Mouse (Mus musculus) layer of hippocampus, postnatal 36 days (tissue): ENCODE measurements at regions not wholly inside any gene's neighbourhood (a gene's known extent, or its start where the extent isn't known, plus 50 kb on each side); places are given as distances from the start of the nearest gene placed in this dataset.

Experiments
- DNase-seq, 2 experiments: peaks; one replicate each; pipeline ENCODE4 v3.0.0; 2022

- no peak for DNase-seq
These were observed 119.9 kb downstream of the Evx1 start for GRCm38 (mm10) chr6:52433234-52433633.

GRCm38 (mm10) chr6:52434771-52435170 is 121.5 kb downstream of the Evx1 start:
- no peak for DNase-seq

DNA sequence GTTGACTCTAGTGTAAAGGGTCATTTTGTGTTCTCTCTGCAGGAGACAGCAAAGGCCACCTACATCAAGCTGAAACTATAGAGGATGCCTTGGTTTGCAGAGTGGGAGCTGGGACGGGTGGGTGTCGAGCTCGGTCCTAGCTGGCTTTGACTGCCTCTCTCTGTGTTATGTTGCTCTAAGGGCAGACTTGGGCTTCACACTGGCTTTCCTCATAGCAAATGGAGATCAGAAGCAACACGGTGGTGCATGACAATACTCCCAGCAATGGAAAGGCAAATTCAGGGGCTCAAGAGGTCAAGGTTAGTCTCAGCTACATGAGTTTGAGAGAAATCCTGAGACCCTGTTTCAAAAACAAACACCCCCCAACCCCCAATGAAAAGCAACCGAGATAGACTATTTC is 122.1 kb downstream of the Evx1 start:
- no peak for DNase-seq

GRCm38 (mm10) chr6:52438366-52438765 is 125.1 kb downstream of the Evx1 start:
- DNase-seq = no peak

- DNase-seq = no peak
These were observed 125.9 kb downstream of the Evx1 start for GRCm38 (mm10) chr6:52439204-52439603.

DNA sequence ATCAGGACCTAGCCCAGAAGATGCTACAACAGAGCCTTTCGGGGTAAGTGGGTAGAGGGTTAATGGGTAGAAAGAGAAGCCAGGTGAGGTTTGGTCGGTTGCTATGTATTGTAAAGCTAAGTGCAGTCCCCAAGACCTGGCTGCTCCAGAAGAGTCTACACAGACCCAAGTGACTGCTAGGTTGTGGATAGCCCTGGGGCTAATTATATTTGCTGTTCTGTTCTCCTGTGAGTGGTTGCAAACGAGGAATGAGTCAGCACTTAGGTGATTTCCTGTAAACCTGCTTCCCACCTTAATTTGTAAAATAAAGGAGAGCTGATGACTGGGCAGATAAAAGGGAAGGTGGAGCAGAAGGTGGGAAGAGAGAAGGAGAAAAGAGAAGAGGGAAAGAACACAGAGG is 126.9 kb downstream of the Evx1 start:
- DNase-seq = no peak

- DNase-seq = no peak
These were observed 130.1 kb downstream of the Evx1 start for GRCm38 (mm10) chr6:52443112-52443984.

GRCm38 (mm10) chr6:52458828-52459227 is 145.5 kb downstream of the Evx1 start:
- no peak for DNase-seq

- DNase-seq = no peak
These were observed 147.9 kb downstream of the Evx1 start for GRCm38 (mm10) chr6:52461186-52461585.

DNA sequence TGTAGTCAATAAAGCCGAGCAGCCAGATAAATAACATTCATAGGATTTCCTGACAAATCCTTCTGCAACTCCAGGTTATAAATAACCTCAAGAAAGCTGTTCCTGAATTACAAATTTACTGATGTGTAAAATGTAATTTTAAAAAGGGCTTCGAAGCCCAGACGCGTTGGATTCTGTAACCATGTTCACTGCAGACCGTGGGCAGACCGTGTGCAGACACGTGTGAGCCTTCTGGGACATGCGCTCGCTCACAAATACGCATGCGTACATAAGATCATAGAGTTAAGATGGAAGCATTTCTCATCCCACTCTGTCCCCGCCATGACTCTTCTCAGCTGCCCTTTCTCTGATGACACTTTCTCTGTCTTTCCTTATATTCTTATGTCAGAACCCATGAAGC is 150.1 kb downstream of the Evx1 start:
- no peak for DNase-seq

DNA sequence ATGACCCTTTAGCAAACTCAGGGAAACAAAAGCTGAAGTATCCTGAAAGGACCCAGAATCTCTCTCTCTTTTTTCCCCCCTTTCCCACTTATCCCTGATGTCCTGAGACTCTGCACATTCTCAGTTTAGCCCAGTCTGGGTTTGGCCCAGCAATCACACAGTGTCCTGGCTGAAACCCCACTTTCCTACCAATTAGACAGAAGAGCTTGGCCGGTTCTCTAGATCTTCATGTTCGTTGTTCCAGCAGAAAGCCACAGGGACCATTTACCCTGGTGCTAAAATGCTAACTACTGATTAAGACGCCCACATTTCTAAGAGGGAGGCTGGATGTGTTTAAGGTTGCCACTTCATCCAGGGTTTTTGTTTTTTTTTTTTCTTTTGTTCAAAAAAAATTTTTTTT is 151.3 kb downstream of the Evx1 start:
- no peak for DNase-seq

GRCm38 (mm10) chr6:52465834-52466525 is 152.7 kb downstream of the Evx1 start:
- DNase-seq = no peak

DNA sequence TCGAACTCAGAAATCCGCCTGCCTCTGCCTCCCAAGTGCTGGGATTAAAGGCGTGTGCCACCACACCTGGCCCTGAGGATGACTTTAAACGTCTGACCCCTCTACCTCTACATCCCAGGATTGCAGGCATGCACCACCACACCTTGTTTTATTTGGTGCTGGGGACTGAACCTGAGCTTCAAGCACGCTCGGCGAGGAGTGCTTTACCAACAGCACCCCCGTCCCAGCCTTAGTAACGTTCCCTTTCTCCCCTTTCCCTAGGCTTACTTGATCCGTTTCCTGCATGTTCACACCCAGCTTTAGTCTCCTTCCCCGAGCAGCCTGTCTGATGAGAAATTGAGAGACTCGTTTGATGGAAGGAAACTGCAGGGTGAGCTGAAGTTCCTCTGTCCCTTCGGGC is 157.5 kb downstream of the Evx1 start:
- no peak for DNase-seq

DNA sequence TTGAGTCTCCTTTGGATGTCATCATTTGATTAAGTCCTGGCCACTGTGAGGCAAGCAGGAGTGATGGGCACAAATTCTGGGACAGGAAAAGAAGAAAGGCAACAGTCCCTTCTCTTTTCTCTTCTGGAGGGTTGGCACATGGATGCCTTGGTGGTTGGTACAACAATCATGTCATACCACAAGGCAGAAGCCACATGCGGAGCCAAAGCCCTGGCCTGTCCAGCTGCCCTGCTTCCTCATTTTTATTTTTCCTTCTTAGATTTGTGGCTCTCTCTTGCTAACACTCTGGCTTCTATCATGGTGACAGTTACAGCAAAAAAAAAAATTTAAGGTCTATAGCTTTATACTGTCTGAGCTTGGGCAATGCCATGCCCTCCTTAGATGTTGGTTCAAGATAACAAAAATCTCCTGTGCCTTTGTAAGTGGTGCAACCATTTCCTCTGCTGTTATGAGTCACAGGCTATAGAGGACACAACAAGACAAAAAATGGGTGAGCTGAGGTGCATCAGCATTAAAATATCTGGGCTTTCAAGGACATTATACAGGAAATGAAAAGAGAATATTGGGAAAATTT is 158.2 kb downstream of the Evx1 start:
- no peak for DNase-seq

GRCm38 (mm10) chr6:52472008-52472407 is 158.7 kb downstream of the Evx1 start:
- DNase-seq = no peak

DNA sequence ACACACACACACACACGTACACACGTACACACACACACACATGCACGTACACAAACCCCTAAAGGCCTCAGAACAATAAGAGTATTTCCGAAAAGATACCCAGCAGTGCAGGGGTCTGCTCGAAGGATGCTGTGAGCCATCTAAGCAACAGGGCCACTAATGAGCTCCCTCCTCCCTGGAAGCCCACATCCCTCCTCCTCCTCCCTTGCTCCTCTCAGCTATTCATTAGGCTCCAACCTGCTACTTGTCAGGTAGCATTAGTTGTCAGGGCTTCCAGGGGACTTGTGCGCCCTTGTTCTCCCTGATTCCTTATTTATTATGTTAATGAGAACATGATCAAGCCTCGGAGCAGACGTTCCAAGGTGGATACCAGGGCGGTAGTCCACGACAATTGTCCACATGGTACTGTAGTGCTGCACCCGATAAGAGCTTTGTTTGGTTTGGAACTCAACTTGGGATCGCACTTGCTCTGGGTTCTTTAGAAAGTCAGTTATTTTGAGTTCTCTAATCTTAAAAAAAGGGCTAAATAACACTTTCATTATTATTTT is 159.8 kb downstream of the Evx1 start:
- no peak for DNase-seq

GRCm38 (mm10) chr6:52473924-52474323 is 160.6 kb downstream of the Evx1 start:
- no peak for DNase-seq

GRCm38 (mm10) chr6:52475676-52476075 is 162.4 kb downstream of the Evx1 start:
- DNase-seq = no peak

- DNase-seq = no peak
These were observed 163.3 kb downstream of the Hibadh start for GRCm38 (mm10) chr6:52476907-52477306.

GRCm38 (mm10) chr6:52477380-52477779 is 162.8 kb downstream of the Hibadh start:
- no peak for DNase-seq

GRCm38 (mm10) chr6:52478624-52479023 is 161.6 kb downstream of the Hibadh start:
- no peak for DNase-seq

DNA sequence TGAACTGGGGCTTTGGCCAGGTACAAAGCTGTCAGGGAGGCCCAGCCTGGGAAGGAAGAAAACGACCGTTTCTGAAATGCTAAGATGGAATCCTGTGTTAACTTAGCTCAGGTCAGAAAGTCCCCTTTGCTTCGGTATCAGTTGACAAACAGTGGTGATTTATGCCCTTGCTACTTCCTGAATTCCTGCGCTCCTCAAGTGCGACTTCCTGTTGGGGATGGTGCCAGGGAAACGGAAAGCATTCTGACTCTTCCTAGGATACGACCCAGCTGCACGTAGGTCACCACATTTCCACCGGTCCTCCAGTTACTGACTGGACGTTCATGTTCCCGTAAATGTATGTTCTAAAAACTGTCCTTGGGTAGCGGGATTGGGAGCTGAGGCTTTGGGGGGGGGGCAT is 161.0 kb downstream of the Hibadh start:
- no peak for DNase-seq

GRCm38 (mm10) chr6:52481975-52482374 is 158.2 kb downstream of the Hibadh start:
- no peak for DNase-seq
